Mouse (Mus musculus) liver, embryonic 12.5 days (tissue): ENCODE results near the gene Sema4g. TPM values are rescaled to one million over a fixed set of nuclear protein-coding genes. Genes with fewer than 3 reads are reported as not detected.

Experiments used
- ATAC-seq: fragments of 200-750 bp; cut with Nextera tagmentation; 2 replicates; pipeline ENCODE4 v1.8.0; 2017; ENCODE audit warnings: moderate number of reproducible peaks, mild to moderate bottlenecking, moderate library complexity
- H3K27ac ChIP-seq: fragments of 300-500 bp; sonication (generic); 2 replicates; pipeline ENCODE4 v1.5.1; 2016; ENCODE audit warnings: mild to moderate bottlenecking
- H3K27me3 ChIP-seq: fragments of 300-500 bp; sonication (generic); replicated peaks from 2 replicates; pipeline ENCODE4 v1.6.1; 2016; ENCODE audit warnings: mild to moderate bottlenecking, moderate library complexity
- H3K36me3 ChIP-seq: fragments of 300-500 bp; sonication (generic); 2 replicates; pipeline ENCODE4 v1.6.1; 2016; ENCODE audit warnings: mild to moderate bottlenecking, moderate library complexity
- H3K4me1 ChIP-seq: fragments of 300-500 bp; sonication (generic); 2 replicates; pipeline ENCODE4 v1.6.1; 2016
- H3K4me2 ChIP-seq: fragments of 300-500 bp; sonication (generic); 2 replicates; pipeline ENCODE4 v1.6.1; 2016; ENCODE audit warnings: mild to moderate bottlenecking, moderate library complexity
- H3K4me3 ChIP-seq: fragments of 300-500 bp; sonication (generic); 2 replicates; pipeline ENCODE4 v1.5.1; 2016; ENCODE audit warnings: mild to moderate bottlenecking, moderate library complexity
- H3K9ac ChIP-seq: fragments of 300-500 bp; sonication (generic); 2 replicates; pipeline ENCODE4 v1.6.1; 2016; ENCODE audit warnings: mild to moderate bottlenecking, moderate library complexity
- H3K9me3 ChIP-seq: fragments of 300-500 bp; sonication (generic); replicated peaks from 2 replicates; pipeline ENCODE4 v1.6.1; 2016; ENCODE audit warnings: mild to moderate bottlenecking, moderate library complexity
- WGBS: fragments of 180-500 bp; shearing (Covaris S2); methylation state at CpG from one replicate; pipeline ENCODE4 v1.1.7; 2016; ENCODE audit not compliant: insufficient replicate concordance; 5-methylcytosine and 5-hydroxymethylcytosine counted together
- polyA plus RNA-seq: library from polyadenylated mRNA; unstranded; fragments of >200 nt; fragmentation: Nextera tagmentation; extraction: Ambion mirVana; gene quantifications from 2 replicates; pipeline ENCODE4 v1.2.1, GENCODE M21; 2016

Gene Sema4g
- polyA plus RNA-seq, 1 experiment from 2014 or later, result 2.4 TPM

- no peak within 1 kb of the TSS; the same call in 1 of the 2 replicates for H3K9ac ChIP-seq
- no peak within 1 kb of the TSS for H3K27ac ChIP-seq
- no peaks in the 10 kb centered on the region for H3K9me3 ChIP-seq
- peak within 1 kb of the TSS; percentile 85 for H3K4me2 ChIP-seq
- peak within 1 kb of the TSS; percentile 57 for H3K4me3 ChIP-seq
- H3K27me3 ChIP-seq, result peaks cover 84% of the 10 kb centered on the region
- no peak for ATAC-seq
- H3K36me3 ChIP-seq, result no peaks in the 10 kb centered on the region
- WGBS, result 69% methylated on average over 5 of the region's 5 CpGs
- peaks cover 31% of the 10 kb centered on the region for H3K4me1 ChIP-seq
Measured at GRCm38 (mm10) chr19:45045651-45046050, 56.8 kb downstream of the Sema4g start, which contains the start of gene Pdzd7. Pdzd7 (minus strand) TSS chr19:45045717.

- H3K4me3 ChIP-seq, result peak overlapping the region; percentile 57
- H3K27ac ChIP-seq, result 0 out of 2 replicates have a peak overlapping the region, but pooled peaks have one; percentile 55
- peaks cover 74% of the 10 kb centered on the region for H3K27me3 ChIP-seq
- WGBS, result 5% methylated on average over 34 of the region's 34 CpGs
- H3K9ac ChIP-seq, result peak overlapping the region; percentile 43
- no peaks in the 10 kb centered on the region for H3K36me3 ChIP-seq
- peaks cover 31% of the 10 kb centered on the region for H3K4me1 ChIP-seq
- H3K9me3 ChIP-seq, result no peaks in the 10 kb centered on the region
- ATAC-seq, result peak; percentile 44; the same call in 1 of the 2 replicates
- peak overlapping the region; percentile 85 for H3K4me2 ChIP-seq
Measured at GRCm38 (mm10) chr19:45046523-45047321, 57.8 kb downstream of the Sema4g start.

- Histone ChIP-seq H3K9me3 (no peaks in the 10 kb centered on the region), H3K4me1 (peaks cover 31% of the 10 kb centered on the region), H3K27me3 (peaks cover 66% of the 10 kb centered on the region), H3K4me2 (peak within 1 kb of the TSS; percentile 85), H3K27ac (peak within 1 kb of the TSS; percentile 55), H3K36me3 (0 out of 2 replicates have a peak, but pooled peaks cover 2% of the 10 kb centered on the region), H3K4me3 (peak within 1 kb of the TSS; percentile 57), H3K9ac (peak within 1 kb of the TSS; percentile 43)
- peak; percentile 83 for ATAC-seq
- WGBS, result 1% methylated on average over 26 of the region's 26 CpGs
Measured at GRCm38 (mm10) chr19:45047417-45047934, 58.6 kb downstream of the Sema4g start, which contains the start of gene Sfxn3. Sfxn3 (plus strand) TSS chr19:45047503.

- H3K9ac ChIP-seq, result peak overlapping the region; percentile 43
- 29% methylated on average over 11 of the region's 11 CpGs for WGBS
- H3K36me3 ChIP-seq, result 0 out of 2 replicates have a peak, but pooled peaks cover 3% of the 10 kb centered on the region
- peak overlapping the region; percentile 57 for H3K4me3 ChIP-seq
- H3K27ac ChIP-seq, result peak overlapping the region; percentile 55
- peak; percentile 81 for ATAC-seq
- peak overlapping the region; percentile 85 for H3K4me2 ChIP-seq
- peaks cover 60% of the 10 kb centered on the region for H3K27me3 ChIP-seq
- H3K9me3 ChIP-seq, result no peaks in the 10 kb centered on the region
- peaks cover 31% of the 10 kb centered on the region for H3K4me1 ChIP-seq
Measured at GRCm38 (mm10) chr19:45047935-45048643, 59.2 kb downstream of the Sema4g start.

- no peak for ATAC-seq
- 74% methylated on average over 12 of the region's 12 CpGs for WGBS
- peak overlapping the region; percentile 57 for H3K4me3 ChIP-seq
- no peaks in the 10 kb centered on the region for H3K9me3 ChIP-seq
- peak overlapping the region; percentile 55; the same call in 1 of the 2 replicates for H3K27ac ChIP-seq
- H3K4me1 ChIP-seq, result peaks cover 31% of the 10 kb centered on the region
- H3K4me2 ChIP-seq, result peak overlapping the region; percentile 85
- peaks cover 53% of the 10 kb centered on the region for H3K27me3 ChIP-seq
- 0 out of 2 replicates have a peak, but pooled peaks cover 3% of the 10 kb centered on the region for H3K36me3 ChIP-seq
- no peak overlapping the region for H3K9ac ChIP-seq
Measured at GRCm38 (mm10) chr19:45048644-45049365, 59.9 kb downstream of the Sema4g start.

GRCm38 (mm10) chr19:45049523-45049922 is 60.6 kb downstream of the Sema4g start:
- H3K9ac ChIP-seq, result no peak overlapping the region
- no peak overlapping the region for H3K4me2 ChIP-seq
- peaks cover 31% of the 10 kb centered on the region for H3K4me1 ChIP-seq
- no peak for ATAC-seq
- H3K4me3 ChIP-seq, result no peak overlapping the region
- no peak overlapping the region for H3K27ac ChIP-seq
- H3K9me3 ChIP-seq, result no peaks in the 10 kb centered on the region
- 57% methylated on average over 9 of the region's 9 CpGs for WGBS
- H3K27me3 ChIP-seq, result peaks cover 46% of the 10 kb centered on the region
- 0 out of 2 replicates have a peak, but pooled peaks cover 3% of the 10 kb centered on the region for H3K36me3 ChIP-seq

Other genes starting within 250 kb of the Sema4g start
- not detected in 2 replicates for gene Pax2, start 233.1 kb upstream of the Sema4g start, polyA plus RNA-seq
- 25.8 and 27.2 TPM in 2 replicates for gene Slf2, start 58.0 kb upstream of the Sema4g start, polyA plus RNA-seq
- gene Twnk, start 16.6 kb downstream of the Sema4g start, polyA plus RNA-seq, result 18.5 and 20.9 TPM in 2 replicates
- 45.8 and 47.6 TPM in 2 replicates for gene Mrpl43, start 17.3 kb downstream of the Sema4g start, polyA plus RNA-seq
- gene Lzts2, start 25.3 kb downstream of the Sema4g start, polyA plus RNA-seq, result 18.3 and 19.6 TPM in 2 replicates
- gene Pdzd7, start 56.6 kb downstream of the Sema4g start, polyA plus RNA-seq, result not detected in 2 replicates
- 4.1 TPM in 2 replicates for gene Sfxn3, start 58.4 kb downstream of the Sema4g start, polyA plus RNA-seq
- 0.18 and 0.35 TPM in 2 replicates for gene Kazald1, start 86.1 kb downstream of the Sema4g start, polyA plus RNA-seq
- not detected in 2 replicates for gene Tlx1, start 161.6 kb downstream of the Sema4g start, polyA plus RNA-seq
- gene Lbx1, start 246.7 kb downstream of the Sema4g start, polyA plus RNA-seq, result 0.07 and 0.08 TPM in 2 replicates